Mouse (Mus musculus): ENCODE measurements around the gene Ehf. TPM values are rescaled to one million over a fixed set of nuclear protein-coding genes. Genes with fewer than 3 reads are reported as not detected.

Gene Ehf
- polyA plus RNA-seq, 1 experiment from 2014 or later = 29.6 TPM

GRCm38 (mm10) chr2:103214861-103215260 lies 88.2 kb downstream of the Ehf start:
- 72% methylated on average over 8 of the region's 8 CpGs for WGBS
- no peaks in the 10 kb centered on the region for H3K36me3 ChIP-seq (ENCODE audit: control insufficient read depth, insufficient read depth, low read length)
- H3K4me1 ChIP-seq (ENCODE audit: control insufficient read depth, insufficient read depth, low read length) = no peaks in the 10 kb centered on the region
- H3K9ac ChIP-seq (ENCODE audit: low read depth, low read length) = no peak overlapping the region
- H3K27me3 ChIP-seq (ENCODE audit: control insufficient read depth, insufficient read depth, low read length) = no peaks in the 10 kb centered on the region
- H3K4me3 ChIP-seq (ENCODE audit: low read length) = no peak overlapping the region
- no peaks in the 10 kb centered on the region for H3K9me3 ChIP-seq (ENCODE audit: control insufficient read depth, low read length)
- H3K27ac ChIP-seq (ENCODE audit: low read depth, low read length) = 0 out of 2 replicates have a peak overlapping the region, but pooled peaks have one; percentile 4
- ATAC-seq (ENCODE audit: low FRiP score, low TSS enrichment) = peak; percentile 52; the same call in 1 of the 2 replicates
- H3K4me2 ChIP-seq (replicated peaks; ENCODE audit: low read depth, low read length) = no peak overlapping the region

GRCm38 (mm10) chr2:103213547-103213946 lies 89.5 kb downstream of the Ehf start:
- H3K4me1 ChIP-seq (ENCODE audit: control insufficient read depth, insufficient read depth, low read length) = no peaks in the 10 kb centered on the region
- H3K4me3 ChIP-seq (ENCODE audit: low read length) = no peak overlapping the region
- no peak for ATAC-seq (ENCODE audit: low FRiP score, low TSS enrichment)
- no peak overlapping the region for H3K4me2 ChIP-seq (replicated peaks; ENCODE audit: low read depth, low read length)
- H3K9ac ChIP-seq (ENCODE audit: low read depth, low read length) = no peak overlapping the region
- H3K9me3 ChIP-seq (ENCODE audit: control insufficient read depth, low read length) = no peaks in the 10 kb centered on the region
- no peaks in the 10 kb centered on the region for H3K36me3 ChIP-seq (ENCODE audit: control insufficient read depth, insufficient read depth, low read length)
- no peak overlapping the region for H3K27ac ChIP-seq (ENCODE audit: low read depth, low read length)
- WGBS = 78% methylated on average over 1 of the region's 1 CpGs
- no peaks in the 10 kb centered on the region for H3K27me3 ChIP-seq (ENCODE audit: control insufficient read depth, insufficient read depth, low read length)

Other genes with a start within 250 kb of the Ehf start
- gene Pdhx, start 229.8 kb downstream of the Ehf start, polyA plus RNA-seq (2014; fragmentation: Nextera tagmentation; extraction: Ambion mirVana) = 31.5 and 38.3 TPM in 2 replicates
- gene Apip, start 229.6 kb downstream of the Ehf start, polyA plus RNA-seq (2014; fragmentation: Nextera tagmentation; extraction: Ambion mirVana) = 73.7 and 73.9 TPM in 2 replicates
- 2.5 and 2.9 TPM in 2 replicates for gene Elf5, start 108.4 kb upstream of the Ehf start, polyA plus RNA-seq (2014; fragmentation: Nextera tagmentation; extraction: Ambion mirVana)
- 78.2 and 110 TPM in 2 replicates for gene Cat, start 181.9 kb upstream of the Ehf start, polyA plus RNA-seq (2014; fragmentation: Nextera tagmentation; extraction: Ambion mirVana)